Mouse (Mus musculus): Measurements from ENCODE around the gene Gm382.

Gm382 gene

DNA sequence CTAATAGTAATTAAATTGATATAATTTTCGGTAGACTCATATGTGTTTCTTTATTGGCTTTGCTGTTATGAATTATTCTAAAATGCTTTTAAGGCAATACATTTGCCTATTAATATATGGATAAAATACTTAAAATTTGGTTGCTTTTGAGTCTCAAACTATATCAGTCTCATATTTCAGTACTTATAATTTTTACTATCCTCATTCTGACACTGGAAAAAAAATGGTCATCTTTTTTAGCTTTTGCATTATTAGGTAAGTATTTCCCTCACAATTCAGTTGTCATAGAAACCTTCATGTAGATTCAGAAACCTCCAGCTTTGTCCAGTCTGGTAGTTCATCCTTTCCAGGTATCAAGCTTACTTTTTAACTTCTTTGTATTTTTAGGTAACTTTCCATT, at the start of gene Gm382:
TSS of gene Gm382 (plus strand) at position 301 of the 400 bp plus-strand sequence.
- no peak for DNase-seq (ENCODE audit: low read depth)

DNA sequence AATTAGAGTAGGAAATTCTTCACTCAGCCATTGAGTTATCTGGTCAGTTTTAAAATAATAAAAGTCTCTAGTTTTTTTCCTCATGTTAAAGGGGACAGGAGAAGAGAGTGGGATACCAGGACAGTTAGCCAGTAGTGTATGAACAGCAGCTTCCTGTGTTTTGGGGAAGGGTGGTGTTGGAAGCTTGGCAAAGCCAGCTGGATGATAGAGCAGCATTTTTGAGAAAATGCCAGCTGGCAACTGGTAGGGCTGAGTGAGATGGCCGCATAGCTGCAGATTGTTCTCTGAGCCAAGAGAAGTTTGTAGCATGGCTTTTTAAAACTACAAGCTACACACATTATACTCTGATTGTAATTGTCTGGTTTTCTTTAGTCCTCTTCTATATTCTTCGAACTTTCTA, 30.4 kb downstream of the Gm382 start:
- peak; percentile 78 for DNase-seq (ENCODE audit: low read depth)

DNA sequence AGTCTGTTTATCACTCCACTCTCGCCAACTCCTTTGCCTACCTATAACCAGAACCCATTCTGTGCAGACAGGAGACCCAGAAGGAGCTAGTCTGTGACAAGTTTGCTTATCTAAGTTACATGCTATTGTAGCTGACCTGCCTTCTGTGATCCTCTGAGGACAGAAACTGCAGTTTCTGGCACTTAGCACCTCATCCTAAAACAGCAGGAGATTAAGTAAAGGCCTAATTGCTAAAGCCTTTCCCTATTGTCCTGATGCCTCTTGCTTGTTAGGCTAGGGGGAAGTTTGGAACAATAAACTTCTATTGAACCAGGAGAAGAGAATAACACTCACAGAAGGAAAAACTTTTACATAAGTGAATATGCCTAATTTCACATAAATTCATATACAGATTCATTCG, 51.5 kb downstream of the Gm382 start:
- DNase-seq (ENCODE audit: low read depth) = no peak

DNA sequence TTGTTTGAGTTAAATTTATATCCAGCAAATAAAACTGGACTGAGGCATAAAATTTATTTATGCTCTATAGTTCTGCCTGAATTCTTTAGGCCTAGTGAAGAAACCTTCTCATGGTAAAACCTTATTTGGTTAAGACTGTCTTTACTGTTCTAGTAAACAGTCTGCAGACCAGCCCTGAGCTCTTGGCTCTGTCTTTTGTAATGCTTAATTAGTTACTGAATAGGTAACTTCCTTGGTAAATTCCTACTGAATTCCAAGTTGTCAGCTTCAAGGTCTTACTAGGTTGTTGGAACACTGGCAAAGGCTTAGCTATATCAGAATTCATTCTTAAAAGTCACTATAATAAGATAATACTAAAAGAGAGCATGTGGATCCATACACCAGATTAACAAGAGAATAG, 53.3 kb downstream of the Gm382 start:
- no peak for DNase-seq (ENCODE audit: low read depth)

DNA sequence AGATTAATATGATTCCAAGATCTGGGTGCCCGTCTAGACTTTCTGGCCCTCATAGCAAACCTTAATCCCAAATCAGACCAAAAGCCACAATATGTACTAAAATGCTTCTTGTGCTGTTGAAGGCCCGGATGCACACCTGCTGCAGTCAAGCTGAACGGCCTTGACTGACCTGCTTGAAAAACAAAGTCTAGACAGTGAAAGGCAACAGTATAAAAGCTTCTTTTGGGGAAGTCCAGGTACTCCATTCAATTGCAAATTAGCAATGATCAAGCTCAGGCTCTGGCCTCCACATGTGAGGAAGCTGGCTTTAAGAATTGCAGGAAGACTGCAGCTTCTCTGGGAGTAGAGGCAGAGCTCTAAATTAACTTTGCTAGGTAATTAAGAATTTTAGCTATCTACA, 54.2 kb downstream of the Gm382 start:
- DNase-seq (ENCODE audit: low read depth) = no peak

DNA sequence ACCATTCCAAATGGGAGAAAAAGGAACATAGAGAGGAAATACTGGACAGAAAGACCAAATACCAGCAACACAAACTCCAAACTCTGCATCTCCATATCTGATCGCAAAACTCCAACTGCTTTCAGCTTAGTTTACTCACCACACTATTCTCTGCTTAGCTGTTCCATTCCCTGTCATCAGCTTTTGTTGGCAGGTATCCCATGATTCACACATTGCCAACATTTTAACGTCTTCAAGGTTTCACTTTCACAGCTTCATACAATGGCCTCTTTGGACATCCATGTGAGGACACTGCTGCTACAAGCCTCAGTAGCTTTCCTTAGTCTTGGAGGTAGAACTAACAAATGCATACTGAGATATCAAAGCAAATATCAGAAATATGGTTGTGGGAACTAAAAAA, 64.6 kb downstream of the Gm382 start:
- DNase-seq (ENCODE audit: low read depth) = peak; percentile 48
